In the genomic region with DNA sequence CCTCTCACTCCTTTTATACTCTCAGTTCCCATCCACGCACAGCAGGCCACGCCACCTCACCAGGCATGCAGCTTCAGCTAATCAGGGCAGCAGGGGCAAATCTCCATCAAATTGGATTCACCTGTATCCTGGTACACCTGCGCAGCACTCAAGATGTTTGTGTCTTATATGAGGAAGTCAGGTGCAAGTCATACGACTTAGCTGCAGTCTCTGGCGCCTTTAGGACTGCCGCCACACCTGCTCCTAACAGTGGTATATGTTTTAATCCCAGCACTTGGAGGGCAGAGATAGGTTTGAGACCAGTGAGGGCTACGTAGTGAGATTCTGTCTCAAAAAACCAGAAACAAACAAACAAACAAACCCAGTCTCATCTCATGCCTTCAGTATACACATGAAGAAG, we compare ENCODE assay signal across 8 mouse cellular contexts. TPM values are rescaled to one million over a fixed set of nuclear protein-coding genes. Genes with fewer than 3 reads are reported as not detected.
DNase-seq lines count a peak whose midpoint lies in the region; ATAC-seq and TF ChIP-seq lines count a peak whose summit lies in the region.
"Not testable (repeated sequence)": the region's sequence is repeated elsewhere in the genome, so short reads cannot be mapped to it uniquely, and the experiment has no call there.

A gene (plus strand): TSS at position 301 of the 400 bp plus-strand sequence.

- not testable (repeated sequence) for DNase-seq in Patski (ENCODE audit: low read depth, low spot score); gastrocnemius, postnatal 14 days; heart, postnatal 25 days (ENCODE audit: low spot score); kidney, adult 2 months; left cerebral cortex, postnatal 25 days (ENCODE audit: low spot score in 2 of 2); lung, embryonic 14.5 days

- H3K4me2 ChIP-seq in embryonic facial prominence, embryonic 12.5 days (replicated peaks); lung, embryonic 14.5 days; neural tube, embryonic 15.5 days: not testable (repeated sequence)

- H3K9me3 ChIP-seq in embryonic facial prominence, embryonic 12.5 days; lung, embryonic 14.5 days (ENCODE audit: low read depth, low read length); neural tube, embryonic 15.5 days (replicated peaks): not testable (repeated sequence)

- H3K9ac ChIP-seq in embryonic facial prominence, embryonic 12.5 days; lung, embryonic 14.5 days; neural tube, embryonic 15.5 days (replicated peaks): not testable (repeated sequence)

- H3K4me3 ChIP-seq in embryonic facial prominence, embryonic 12.5 days; kidney, adult 2 months (ENCODE audit: insufficient read depth, low read depth, low read length); lung, embryonic 14.5 days (ENCODE audit: low read depth, low read length); neural tube, embryonic 15.5 days (replicated peaks): not testable (repeated sequence)

- 95% methylated on average over 4 of the region's 7 CpGs for WGBS in embryonic facial prominence, embryonic 12.5 days
- 96% methylated on average over 5 of the region's 7 CpGs for WGBS in kidney, adult 2 months
- 89% methylated on average over 4 of the region's 7 CpGs for WGBS in lung, embryonic 14.5 days
- 95% methylated on average over 5 of the region's 7 CpGs for WGBS in neural tube, embryonic 15.5 days

- ATAC-seq in Patski; embryonic facial prominence, embryonic 12.5 days (ENCODE audit: insufficient number of reproducible peaks, insufficient read depth, low FRiP score, low TSS enrichment); lung, embryonic 14.5 days (ENCODE audit: insufficient read depth); neural tube, embryonic 15.5 days (ENCODE audit: low FRiP score): not testable (repeated sequence)

- not testable (repeated sequence) for H3K4me1 ChIP-seq in embryonic facial prominence, embryonic 12.5 days; kidney, adult 2 months (ENCODE audit: control insufficient read depth, insufficient read depth, low read length); lung, embryonic 14.5 days (ENCODE audit: insufficient read depth); neural tube, embryonic 15.5 days

- not testable (repeated sequence) for TF ChIP-seq POLR2A in kidney, adult 2 months (IDR thresholded peaks at IDR 0.05; ENCODE audit: low read depth, low read length)

- H3K27me3 ChIP-seq in Patski; embryonic facial prominence, embryonic 12.5 days; kidney, adult 2 months (replicated peaks; ENCODE audit: control insufficient read depth, insufficient read depth, low read length); lung, embryonic 14.5 days (ENCODE audit: insufficient read depth, low read length); neural tube, embryonic 15.5 days (replicated peaks): not testable (repeated sequence)

- POLR2A ChIA-PET in Patski (lab: Charles Lee) = not testable (repeated sequence)

- CTCF ChIA-PET in Patski (lab: Charles Lee) = interaction anchor here (0.8 to 1.1 kb wide), 2 partner anchors 21 to 70 kb away, joined by 3 read pairs; no protein-coding TSS in a partner anchor

- not testable (repeated sequence) for TF ChIP-seq CTCF in Patski (IDR thresholded peaks at IDR 0.05); kidney, adult 2 months (conservative IDR thresholded peaks at IDR 0.05; ENCODE audit: insufficient read depth, insufficient read length, low read depth, low read length); lung, embryonic 14.5 days (IDR thresholded peaks at IDR 0.05; ENCODE audit: low read depth)

- H3K36me3 ChIP-seq in embryonic facial prominence, embryonic 12.5 days; kidney, adult 2 months (ENCODE audit: control insufficient read depth, insufficient read depth, low read length); lung, embryonic 14.5 days (ENCODE audit: insufficient read depth); neural tube, embryonic 15.5 days: not testable (repeated sequence)

- intact Hi-C loops in gastrocnemius, postnatal 14 days (cut with DNase I; ENCODE audit: low total_unique reads); heart, postnatal 25 days (cut with DNase I); left cerebral cortex, postnatal 25 days (cut with DNase I): not testable (repeated sequence)

- H3K27ac ChIP-seq in embryonic facial prominence, embryonic 12.5 days; kidney, adult 2 months (ENCODE audit: insufficient read depth, low read depth, low read length); lung, embryonic 14.5 days (ENCODE audit: low read depth); neural tube, embryonic 15.5 days (replicated peaks): not testable (repeated sequence)

- in situ Hi-C loops in Patski (cut with MboI; ENCODE audit: low pct_unique_long_range_greater_than_20kb) = not testable (repeated sequence)

RNA-seq across cellular contexts. Expression of the gene that starts here (rescaled TPM):
- polyA plus RNA-seq in Patski (2021) = 18.1 TPM
- 100.0 and 102 TPM in 2 replicates for polyA plus RNA-seq in embryonic facial prominence, embryonic 12.5 days (2016; fragmentation: Nextera tagmentation; extraction: Ambion mirVana)
- total RNA-seq in gastrocnemius, postnatal 14 days (2021) = 10 to 100 TPM; 10.9 to 12.1 TPM
- 10 to 100 TPM; 81.4 to 87.9 TPM for total RNA-seq in heart, postnatal 25 days (2021)
- polyA plus RNA-seq in kidney, adult 2 months (2012; rRNA removed) = 120 and 154 TPM in 2 replicates
- 10 to 100 TPM; 34.1 to 36.3 TPM for total RNA-seq in left cerebral cortex, postnatal 25 days (2021)
- polyA plus RNA-seq in lung, embryonic 14.5 days (2014; fragmentation: Nextera tagmentation; extraction: Ambion mirVana) = 48.4 and 58.0 TPM in 2 replicates
- polyA plus RNA-seq in neural tube, embryonic 15.5 days (2015; fragmentation: Nextera tagmentation; extraction: Ambion mirVana) = 38.4 and 40.5 TPM in 2 replicates
